Mouse (Mus musculus) heart, embryonic 10.5 days (tissue): ENCODE data around the gene Glod4. TPM values are rescaled to one million over a fixed set of nuclear protein-coding genes. Genes with fewer than 3 reads are reported as not detected.

Source experiments
- DNase-seq: peaks from one replicate; pipeline ENCODE4 v3.0.0-alpha.2; 2017; ENCODE audit warnings: low spot score
- H3K27ac ChIP-seq: fragments of 300-500 bp; sonication (generic); 2 replicates; pipeline ENCODE4 v1.5.1; 2016; ENCODE audit warnings: mild to moderate bottlenecking
- H3K27me3 ChIP-seq: fragments of 300-500 bp; sonication (generic); 2 replicates; pipeline ENCODE4 v1.6.1; 2016; ENCODE audit warnings: mild to moderate bottlenecking; ENCODE audit not compliant: poor library complexity, insufficient read depth, severe bottlenecking
- H3K36me3 ChIP-seq: fragments of 300-500 bp; sonication (generic); 2 replicates; pipeline ENCODE4 v1.6.1; 2016; ENCODE audit warnings: mild to moderate bottlenecking, moderate library complexity
- H3K4me1 ChIP-seq: fragments of 300-500 bp; sonication (generic); 2 replicates; pipeline ENCODE4 v1.6.1; 2016; ENCODE audit warnings: mild to moderate bottlenecking
- H3K4me3 ChIP-seq: fragments of 300-500 bp; sonication (generic); 2 replicates; pipeline ENCODE4 v1.5.1; 2016; ENCODE audit warnings: mild to moderate bottlenecking, moderate library complexity
- H3K9me3 ChIP-seq: fragments of 300-500 bp; sonication (generic); 2 replicates; pipeline ENCODE4 v1.6.1; 2016; ENCODE audit warnings: mild to moderate bottlenecking, moderate library complexity
- WGBS: fragments of 180-500 bp; shearing (Covaris S2); methylation state at CpG from one replicate; pipeline ENCODE4 v1.1.7; 2016; 5-methylcytosine and 5-hydroxymethylcytosine counted together
- polyA plus RNA-seq: library from polyadenylated mRNA; unstranded; fragments of >200 nt; fragmentation: Nextera tagmentation; extraction: Ambion mirVana; gene quantifications from 2 replicates; pipeline ENCODE4 v1.2.1, GENCODE M21; 2016

Gene Glod4
- polyA plus RNA-seq, 1 experiment from 2014 or later: 135 TPM

DNA sequence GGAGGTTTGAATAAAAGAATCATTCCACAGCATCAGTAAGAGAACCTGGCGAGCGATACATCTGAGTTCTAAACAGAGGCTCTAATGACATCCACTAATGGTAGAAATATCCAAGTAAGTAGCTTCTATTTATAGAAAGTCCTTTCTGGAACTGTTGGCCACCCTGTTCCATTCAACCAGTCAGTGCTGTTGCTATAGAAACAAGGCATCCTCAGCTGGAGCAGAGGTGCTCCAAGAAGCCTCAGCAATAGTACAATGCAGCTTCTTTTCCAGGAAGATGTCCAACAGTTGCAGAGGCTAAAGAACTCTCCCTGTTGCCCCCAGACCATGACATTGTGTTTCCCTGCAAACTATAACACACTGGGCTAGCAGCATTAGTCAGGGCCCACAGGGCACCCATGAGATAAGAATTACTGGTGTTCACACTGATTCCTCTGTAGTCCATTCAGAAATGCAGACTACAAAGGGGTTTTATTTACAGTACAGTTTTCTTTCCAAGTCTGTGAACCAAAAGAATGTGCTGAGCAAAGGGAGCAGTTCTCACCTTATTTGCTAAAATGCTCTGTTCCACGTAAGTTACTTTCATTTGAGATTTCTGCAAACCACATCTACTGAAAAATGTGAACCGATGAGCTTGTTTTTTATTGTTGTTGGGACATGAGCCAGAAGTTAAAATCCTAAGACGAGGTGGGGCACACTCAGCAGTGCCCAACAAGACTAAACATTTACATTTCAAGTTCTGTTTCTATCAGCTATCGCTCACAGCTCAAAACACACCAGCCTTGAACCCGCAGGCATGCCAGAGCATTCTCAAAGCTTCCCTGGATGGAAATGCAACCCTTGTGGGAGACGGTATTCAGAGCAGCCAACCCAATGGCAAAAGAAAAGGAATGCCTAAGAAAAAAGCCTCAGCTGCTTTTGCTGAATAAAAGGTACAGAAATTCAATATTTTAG lies 95.2 kb downstream of the Glod4 start:
- H3K27ac ChIP-seq: no peak overlapping the region
- DNase-seq: no peak
- WGBS: 71% methylated on average over 8 of the region's 8 CpGs

DNA sequence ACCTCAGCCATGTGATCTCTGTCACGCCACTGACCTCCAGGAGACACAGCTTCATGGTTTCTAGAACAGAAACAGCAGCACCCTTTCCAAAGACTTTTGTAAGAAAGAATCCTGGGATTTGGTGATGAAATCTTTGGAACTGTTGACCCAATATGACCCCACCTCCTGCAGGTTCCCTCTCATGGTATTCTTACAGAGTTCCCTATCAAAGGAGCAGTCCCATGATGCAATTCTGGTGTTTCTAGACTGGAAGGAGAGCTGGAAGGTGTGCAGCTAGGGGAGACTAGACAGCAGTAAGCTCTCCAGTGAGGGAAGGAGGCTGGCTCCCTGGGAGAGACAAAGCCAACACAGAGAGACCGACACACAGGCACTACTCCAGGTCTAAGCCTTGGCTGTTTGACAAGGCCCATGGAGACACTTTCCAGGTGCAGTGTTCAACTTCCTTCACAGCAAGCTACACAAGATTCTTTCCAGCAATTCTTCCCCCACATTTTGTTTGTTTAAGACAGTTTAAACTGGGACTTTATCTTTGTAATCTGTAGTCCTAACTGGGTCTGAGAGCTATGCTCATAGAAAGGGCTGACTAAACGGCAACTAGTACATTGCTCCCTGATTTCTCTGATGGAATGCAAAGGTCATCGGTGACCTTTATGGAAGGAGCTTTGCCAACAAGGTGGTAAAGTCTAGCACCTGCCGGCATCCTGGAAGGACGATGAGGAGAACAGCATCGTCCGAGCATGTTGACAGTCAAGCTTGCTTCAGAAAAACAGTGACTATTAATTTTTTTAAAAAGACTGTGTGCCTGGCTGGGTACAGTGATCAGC lies 97.1 kb downstream of the Glod4 start:
- no peak overlapping the region for H3K4me3 ChIP-seq

More for the DNA sequence above, 95.2 kb downstream of the Glod4 start:
- Histone ChIP-seq H3K4me1 (peaks cover 20% of the 10 kb centered on the region), H3K9me3 (no peaks in the 10 kb centered on the region), H3K4me3 (no peak overlapping the region), H3K36me3 (peaks cover 14% of the 10 kb centered on the region), H3K27me3 (no peaks in the 10 kb centered on the region)

DNA sequence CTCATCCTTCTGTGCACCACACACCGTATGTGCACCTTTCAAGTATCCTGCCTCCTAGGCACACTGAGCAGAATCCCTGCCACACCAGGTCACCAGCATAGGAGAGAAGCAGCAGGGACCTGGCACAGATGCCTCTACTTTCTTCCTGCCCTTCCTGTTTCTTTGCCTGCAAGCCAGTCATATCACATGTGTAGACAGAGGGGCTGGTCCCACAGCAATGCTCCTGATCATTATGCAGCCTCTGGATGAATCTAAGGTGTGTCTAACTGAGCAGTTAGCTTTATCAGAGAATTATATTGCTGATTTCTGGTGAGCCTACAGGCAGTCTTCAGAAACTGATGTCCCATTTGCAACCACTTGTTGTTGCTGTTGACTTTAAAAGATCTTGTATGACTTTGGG lies 98.4 kb downstream of the Glod4 start:
- no peak for DNase-seq
- Histone ChIP-seq H3K9me3 (no peaks in the 10 kb centered on the region), H3K36me3 (peaks cover 7% of the 10 kb centered on the region; the same call in 1 of the 2 replicates), H3K4me3 (no peak overlapping the region), H3K27me3 (no peaks in the 10 kb centered on the region), H3K4me1 (peaks cover 20% of the 10 kb centered on the region), H3K27ac (no peak overlapping the region)
- 90% methylated on average over 1 of the region's 1 CpGs for WGBS

More for the DNA sequence above, 97.1 kb downstream of the Glod4 start:
- Histone ChIP-seq H3K27me3 (no peaks in the 10 kb centered on the region), H3K27ac (no peak overlapping the region), H3K36me3 (peaks cover 7% of the 10 kb centered on the region; the same call in 1 of the 2 replicates), H3K9me3 (no peaks in the 10 kb centered on the region), H3K4me1 (peaks cover 20% of the 10 kb centered on the region)
- no peak for DNase-seq
- WGBS: 84% methylated on average over 8 of the region's 8 CpGs

DNA sequence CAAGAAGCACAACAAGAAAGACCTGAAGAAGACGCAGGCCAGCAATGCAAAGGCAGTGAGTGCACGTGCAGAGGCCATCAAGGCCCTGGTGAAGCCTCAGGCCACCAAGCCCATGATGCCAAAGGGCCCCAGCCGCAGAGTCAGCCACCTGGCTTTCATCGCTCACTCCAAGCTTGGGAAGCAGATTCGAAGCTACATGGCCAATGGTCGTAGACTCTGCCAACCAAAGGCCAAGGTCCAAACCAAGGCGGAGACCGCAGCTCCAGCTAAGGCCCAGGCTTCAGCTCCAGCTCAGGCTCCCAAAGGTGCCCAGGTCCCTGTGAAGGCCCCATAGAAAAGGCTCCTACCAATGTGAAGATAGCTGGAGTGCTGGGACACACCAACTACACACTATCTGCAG lies 99.1 kb downstream of the Glod4 start:
- no peaks in the 10 kb centered on the region for H3K9me3 ChIP-seq
- no peak overlapping the region for H3K27ac ChIP-seq
- H3K4me1 ChIP-seq: peaks cover 20% of the 10 kb centered on the region
- no peaks in the 10 kb centered on the region for H3K27me3 ChIP-seq
- DNase-seq: no peak
- no peak overlapping the region for H3K4me3 ChIP-seq
- H3K36me3 ChIP-seq: peaks cover 7% of the 10 kb centered on the region; the same call in 1 of the 2 replicates
- 92% methylated on average over 8 of the region's 8 CpGs for WGBS

DNA sequence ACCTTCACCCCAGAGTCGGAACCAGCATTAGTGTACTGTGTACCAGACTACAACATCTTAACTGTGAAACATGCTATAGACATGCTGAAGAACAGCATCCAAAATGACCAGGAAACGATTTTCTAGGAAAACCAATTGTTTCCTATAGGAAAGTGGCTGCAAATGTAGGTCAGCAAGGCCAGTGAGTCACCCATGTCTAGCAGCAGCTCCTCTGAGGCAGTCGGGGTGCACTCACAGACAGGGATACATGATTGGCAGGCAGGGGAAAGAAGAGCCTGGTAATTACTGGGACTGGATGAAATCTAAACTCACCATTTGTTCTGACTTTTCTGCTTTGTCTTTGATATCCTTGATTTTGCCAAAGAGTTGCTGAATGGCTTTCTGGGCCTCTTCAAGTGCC lies 105.5 kb downstream of the Glod4 start:
- no peak overlapping the region for H3K27ac ChIP-seq
- 78% methylated on average over 3 of the region's 3 CpGs for WGBS
- no peaks in the 10 kb centered on the region for H3K9me3 ChIP-seq
- peaks cover 35% of the 10 kb centered on the region for H3K36me3 ChIP-seq
- DNase-seq: no peak
- H3K4me3 ChIP-seq: no peak overlapping the region
- no peaks in the 10 kb centered on the region for H3K4me1 ChIP-seq
- H3K27me3 ChIP-seq: no peaks in the 10 kb centered on the region

DNA sequence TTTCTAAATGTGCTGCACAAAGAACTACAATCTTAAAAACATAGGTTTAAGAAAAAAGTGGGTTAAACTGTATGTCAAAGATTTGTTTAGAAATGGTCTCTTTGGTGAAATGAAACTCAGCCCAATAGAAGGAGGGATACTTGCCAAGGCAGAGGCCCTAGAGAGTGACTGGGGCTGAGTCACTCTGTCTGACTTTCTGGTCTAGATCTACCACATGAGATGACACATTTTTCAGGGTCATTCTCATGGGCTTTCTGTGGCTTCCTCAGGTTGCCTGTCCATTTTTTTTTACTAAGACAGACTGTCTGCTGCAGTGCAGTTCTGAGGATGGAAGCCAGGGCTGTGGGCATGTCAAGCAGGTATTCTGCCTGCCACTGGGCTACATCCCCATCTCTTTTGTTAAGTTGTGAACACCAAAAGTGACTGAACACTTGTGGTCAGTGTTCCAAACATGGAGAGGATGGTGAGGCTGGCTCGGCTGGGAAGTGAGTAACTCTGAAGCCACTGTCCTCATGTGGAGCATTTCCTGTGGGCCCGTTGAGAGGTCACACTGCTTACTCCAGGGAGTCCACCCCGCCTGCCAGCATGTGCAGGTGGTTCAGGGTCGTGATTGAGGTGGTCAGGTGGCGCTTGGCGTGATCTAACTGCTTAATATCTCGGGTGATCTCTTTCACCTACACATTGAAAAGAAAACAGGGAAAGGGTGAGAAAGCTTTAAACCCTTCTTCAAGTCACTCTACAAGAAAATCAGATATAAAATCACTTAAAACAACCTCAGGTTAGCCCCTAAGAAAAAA lies 107.7 kb downstream of the Glod4 start:
- Histone ChIP-seq H3K4me1 (no peaks in the 10 kb centered on the region), H3K36me3 (peaks cover 42% of the 10 kb centered on the region), H3K27me3 (no peaks in the 10 kb centered on the region), H3K9me3 (no peaks in the 10 kb centered on the region), H3K27ac (no peak overlapping the region), H3K4me3 (no peak overlapping the region)
- 80% methylated on average over 7 of the region's 7 CpGs for WGBS
- DNase-seq: no peak

DNA sequence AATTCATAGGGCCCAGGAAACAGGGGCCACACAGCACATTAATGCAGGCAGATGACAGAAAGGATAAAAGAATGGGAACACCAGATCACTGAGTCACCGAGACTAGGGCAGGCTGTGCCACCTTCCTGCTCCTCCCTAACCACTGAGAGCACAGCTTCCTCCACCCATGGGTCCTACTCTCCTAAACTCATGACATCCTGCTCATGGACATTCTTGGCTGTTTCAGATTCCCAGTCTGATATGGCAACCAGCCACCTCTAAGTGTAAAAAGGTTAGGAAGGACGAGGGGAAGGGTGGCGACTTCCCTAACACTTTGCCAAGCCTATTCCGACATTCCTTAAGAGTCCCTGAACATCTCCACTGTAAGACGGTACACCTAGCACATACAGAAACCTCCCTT lies 112.7 kb downstream of the Glod4 start:
- DNase-seq: no peak
- H3K4me3 ChIP-seq: no peak overlapping the region
- H3K36me3 ChIP-seq: peaks cover 38% of the 10 kb centered on the region
- H3K9me3 ChIP-seq: no peaks in the 10 kb centered on the region
- peaks cover 8% of the 10 kb centered on the region for H3K4me1 ChIP-seq
- no peak overlapping the region for H3K27ac ChIP-seq
- WGBS: 79% methylated on average over 5 of the region's 5 CpGs
- no peaks in the 10 kb centered on the region for H3K27me3 ChIP-seq

DNA sequence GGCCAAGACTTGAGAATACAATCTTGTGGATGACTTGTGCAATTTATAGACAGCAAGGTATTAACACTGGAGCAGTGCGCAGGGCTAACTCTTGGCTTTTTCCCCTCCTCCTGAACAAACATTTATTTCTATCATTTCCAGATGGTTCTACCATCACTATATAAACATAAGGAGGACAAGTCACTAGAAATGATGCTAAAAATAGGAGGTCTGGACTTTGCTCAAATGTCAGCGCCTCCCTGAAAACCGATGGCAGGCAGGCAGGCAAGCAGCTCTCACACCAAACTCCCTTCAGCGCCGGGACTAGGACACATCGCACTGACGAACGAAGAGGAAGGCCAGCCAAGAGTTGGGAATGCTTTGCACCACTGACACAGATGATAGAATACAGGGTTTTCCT lies 118.1 kb downstream of the Glod4 start:
- H3K36me3 ChIP-seq: peaks cover 11% of the 10 kb centered on the region; the same call in 1 of the 2 replicates
- 26% methylated on average over 8 of the region's 8 CpGs for WGBS
- no peaks in the 10 kb centered on the region for H3K27me3 ChIP-seq
- H3K4me3 ChIP-seq: 0 out of 2 replicates have a peak overlapping the region, but pooled peaks have one; percentile 29
- peak; percentile 85 for DNase-seq
- no peaks in the 10 kb centered on the region for H3K9me3 ChIP-seq
- peaks cover 31% of the 10 kb centered on the region for H3K4me1 ChIP-seq
- H3K27ac ChIP-seq: peak overlapping the region; percentile 53; the same call in 1 of the 2 replicates

DNA sequence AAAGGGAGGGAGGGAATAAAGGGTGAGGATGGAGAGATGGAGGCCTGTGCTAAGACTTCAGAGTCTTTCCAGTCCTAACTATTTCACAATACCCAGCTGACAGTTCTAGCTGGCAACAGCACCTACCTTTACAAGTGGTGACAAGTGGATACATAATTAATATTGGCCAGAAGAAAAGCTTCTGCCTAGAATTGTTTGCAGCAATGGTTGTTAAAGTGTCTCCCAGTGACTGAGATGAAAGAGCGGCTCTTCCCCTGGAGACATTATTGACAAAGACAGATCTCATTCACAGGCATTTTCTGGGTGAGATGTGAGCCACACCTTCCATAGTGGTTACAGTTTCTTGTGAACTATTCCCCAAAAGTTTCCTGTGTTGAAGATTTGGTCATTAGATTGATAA lies 120.0 kb downstream of the Glod4 start:
- Histone ChIP-seq H3K4me3 (no peak overlapping the region), H3K27ac (0 out of 2 replicates have a peak overlapping the region, but pooled peaks have one; percentile 4), H3K36me3 (peaks cover 11% of the 10 kb centered on the region; the same call in 1 of the 2 replicates), H3K9me3 (no peaks in the 10 kb centered on the region), H3K27me3 (no peaks in the 10 kb centered on the region), H3K4me1 (peaks cover 26% of the 10 kb centered on the region)
- 93% methylated on average over 1 of the region's 1 CpGs for WGBS
- no peak for DNase-seq

DNA sequence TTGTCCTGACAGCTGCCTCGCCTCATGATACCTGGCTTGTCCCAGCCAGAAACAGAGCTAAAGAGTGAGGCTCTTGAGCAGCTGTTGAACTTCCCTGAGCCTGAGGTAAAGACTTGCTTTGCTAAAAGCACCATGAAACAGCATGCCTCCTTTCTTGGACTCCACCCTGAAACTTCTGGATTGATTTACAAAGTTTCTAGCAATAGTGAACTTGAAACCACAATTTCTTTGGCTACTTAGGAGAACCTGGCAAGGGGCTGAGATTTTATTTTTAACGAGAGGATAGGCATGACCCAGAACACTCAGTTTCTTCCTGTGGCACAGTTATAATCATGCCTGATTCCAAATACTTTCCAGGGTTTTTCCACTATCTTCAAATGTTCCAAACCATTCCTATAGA lies 121.0 kb downstream of the Glod4 start:
- Histone ChIP-seq H3K36me3 (peaks cover 15% of the 10 kb centered on the region; the same call in 1 of the 2 replicates), H3K4me3 (no peak overlapping the region), H3K27me3 (no peaks in the 10 kb centered on the region), H3K27ac (no peak overlapping the region), H3K9me3 (no peaks in the 10 kb centered on the region), H3K4me1 (peaks cover 26% of the 10 kb centered on the region)
- no peak for DNase-seq
- WGBS: 82% methylated on average over 2 of the region's 2 CpGs

DNA sequence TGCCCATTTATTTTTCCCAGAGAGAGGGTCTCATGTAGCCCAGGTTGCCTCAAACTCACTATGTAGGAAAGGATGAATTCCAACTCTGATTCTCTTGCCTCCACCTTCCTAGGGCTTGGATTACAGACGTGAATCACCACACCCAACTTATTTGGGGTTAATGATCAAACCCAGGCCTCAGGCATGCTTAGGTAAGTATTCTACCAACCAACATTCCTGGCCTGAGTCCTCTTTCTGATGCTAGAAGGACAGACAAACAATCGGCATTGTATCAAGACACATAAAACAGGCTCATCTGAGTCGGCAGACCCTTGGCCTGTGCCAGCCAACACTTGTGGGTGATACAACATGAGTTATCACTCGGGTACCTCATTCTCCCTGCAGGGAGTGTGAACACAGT lies 122.4 kb downstream of the Glod4 start:
- Histone ChIP-seq H3K9me3 (no peaks in the 10 kb centered on the region), H3K4me3 (no peak overlapping the region), H3K4me1 (peaks cover 25% of the 10 kb centered on the region), H3K27me3 (no peaks in the 10 kb centered on the region), H3K36me3 (peaks cover 29% of the 10 kb centered on the region), H3K27ac (no peak overlapping the region)
- DNase-seq: no peak
- WGBS: 83% methylated on average over 4 of the region's 4 CpGs

DNA sequence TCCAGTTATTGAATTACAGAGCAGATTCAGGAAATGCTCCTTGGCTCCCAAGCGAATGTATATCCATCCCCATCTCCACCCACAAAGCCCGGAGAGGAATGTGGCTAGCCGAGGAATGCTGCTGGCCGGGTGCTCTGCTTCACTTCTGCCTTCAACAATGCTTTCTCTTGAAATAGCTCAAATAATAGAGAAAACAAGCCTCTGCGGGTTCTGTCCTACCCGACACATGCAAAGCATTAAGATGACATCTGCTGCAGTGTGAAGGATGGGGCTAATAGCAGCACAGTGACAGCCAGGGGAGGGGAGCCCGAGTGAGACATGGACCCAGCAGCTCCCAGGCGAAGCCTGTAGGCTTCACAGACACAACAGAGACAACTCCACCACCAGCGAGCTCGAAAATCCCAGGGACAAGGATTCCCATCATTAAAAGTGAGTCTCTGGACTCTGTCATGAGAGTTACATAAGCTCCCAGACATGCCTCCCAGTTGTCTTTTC lies 123.1 kb downstream of the Glod4 start:
- no peak for DNase-seq
- Histone ChIP-seq H3K9me3 (no peaks in the 10 kb centered on the region), H3K4me1 (peaks cover 19% of the 10 kb centered on the region), H3K27me3 (no peaks in the 10 kb centered on the region), H3K4me3 (no peak overlapping the region), H3K36me3 (peaks cover 30% of the 10 kb centered on the region), H3K27ac (peak overlapping the region; percentile 52; the same call in 1 of the 2 replicates)
- 45% methylated on average over 10 of the region's 10 CpGs for WGBS
